Mouse (Mus musculus): ENCODE measurements at regions not wholly inside any gene's neighbourhood (a gene's known extent, or its start where the extent isn't known, plus 50 kb on each side); places are given as distances from the start of the nearest gene placed in this dataset.

DNA sequence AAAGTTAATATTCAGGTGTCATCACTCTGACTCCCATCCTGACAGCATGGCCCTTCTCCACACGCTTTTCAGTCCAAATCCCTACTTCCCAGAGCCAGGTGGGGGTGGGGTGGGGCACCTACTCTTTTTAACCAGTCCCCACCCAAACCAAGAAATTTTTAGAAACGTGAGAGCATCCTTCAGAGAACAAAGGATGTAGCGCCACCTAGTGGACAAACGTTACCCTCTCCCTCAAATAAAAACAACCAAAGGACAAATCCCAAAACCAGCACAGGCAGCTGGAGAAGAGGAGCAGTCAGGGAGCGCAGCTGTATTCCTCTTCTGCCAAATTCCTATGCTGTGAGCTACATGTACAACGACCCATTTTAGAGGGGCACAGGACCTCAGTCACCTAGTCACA lies 544.7 kb upstream of the Map3k7 start:
- peak; percentile 19; the same call in 1 of the 2 replicates for TF ChIP-seq CTCF (IDR thresholded peaks at IDR 0.05; ENCODE audit: low read depth, low read length)
- no peak for TF ChIP-seq POLR2A (IDR thresholded peaks at IDR 0.05; ENCODE audit: extremely low read depth, insufficient read depth, low read length)
